Mouse (Mus musculus): ENCODE data around the gene Ndufs1.
"Not testable (repeated sequence)": the region's sequence is repeated elsewhere in the genome, so short reads cannot be mapped to it uniquely, and the experiment has no call there.

The Ndufs1 gene

GRCm38 (mm10) chr1:63182636-63183270 is 6.1 kb upstream of the Ndufs1 start:
- DNase-seq (ENCODE audit: low read depth, low spot score): no peak

- DNase-seq (ENCODE audit: low read depth, low spot score): no peak
Measured at GRCm38 (mm10) chr1:63182212-63182611, 5.6 kb upstream of the Ndufs1 start.

GRCm38 (mm10) chr1:63181480-63181879 is 4.8 kb upstream of the Ndufs1 start:
- DNase-seq (ENCODE audit: low read depth, low spot score): no peak

- peak; percentile 95 for DNase-seq (ENCODE audit: low read depth, low spot score)
Measured at GRCm38 (mm10) chr1:63181019-63181418, 4.4 kb upstream of the Ndufs1 start.

- not testable (repeated sequence) for DNase-seq (ENCODE audit: low read depth, low spot score)
Measured at GRCm38 (mm10) chr1:63180575-63180974, 3.9 kb upstream of the Ndufs1 start.

- DNase-seq (ENCODE audit: low read depth, low spot score): no peak
Measured at GRCm38 (mm10) chr1:63180122-63180521, 3.5 kb upstream of the Ndufs1 start.

- DNase-seq (ENCODE audit: low read depth, low spot score): no peak
Measured at GRCm38 (mm10) chr1:63178308-63178707, 1.7 kb upstream of the Ndufs1 start.

- no peak for DNase-seq (ENCODE audit: low read depth, low spot score)
Measured at GRCm38 (mm10) chr1:63176259-63176603, 402 bp downstream of the Ndufs1 start.

- DNase-seq (ENCODE audit: low read depth, low spot score): no peak
Measured at GRCm38 (mm10) chr1:63175853-63176252, 780 bp downstream of the Ndufs1 start.

GRCm38 (mm10) chr1:63168638-63169037 is 8.0 kb downstream of the Ndufs1 start:
- no peak for DNase-seq (ENCODE audit: low read depth, low spot score)

- DNase-seq (ENCODE audit: low read depth, low spot score): no peak
Measured at GRCm38 (mm10) chr1:63140231-63140630, 36.4 kb downstream of the Ndufs1 start.

GRCm38 (mm10) chr1:63138586-63138985 is 38.0 kb downstream of the Ndufs1 start:
- not testable (repeated sequence) for DNase-seq (ENCODE audit: low read depth, low spot score)

- DNase-seq (ENCODE audit: low read depth, low spot score): no peak
Measured at GRCm38 (mm10) chr1:63137971-63138370, 38.7 kb downstream of the Ndufs1 start.

- no peak for DNase-seq (ENCODE audit: low read depth, low spot score)
Measured at GRCm38 (mm10) chr1:63134530-63134929, 42.1 kb downstream of the Ndufs1 start.

GRCm38 (mm10) chr1:63131766-63132165 is 44.9 kb downstream of the Ndufs1 start:
- DNase-seq (ENCODE audit: low read depth, low spot score): no peak

- DNase-seq (ENCODE audit: low read depth, low spot score): no peak
Measured at GRCm38 (mm10) chr1:63130883-63131282, 45.8 kb downstream of the Ndufs1 start.

- DNase-seq (ENCODE audit: low read depth, low spot score): no peak
Measured at GRCm38 (mm10) chr1:63129857-63130690, 46.6 kb downstream of the Ndufs1 start.

- DNase-seq (ENCODE audit: low read depth, low spot score): no peak
Measured at GRCm38 (mm10) chr1:63129273-63129672, 47.4 kb downstream of the Ndufs1 start.

GRCm38 (mm10) chr1:63126206-63126605 is 50.4 kb downstream of the Ndufs1 start:
- no peak for DNase-seq (ENCODE audit: low read depth, low spot score)

GRCm38 (mm10) chr1:63123823-63124450 is 52.7 kb downstream of the Ndufs1 start:
- DNase-seq (ENCODE audit: low read depth, low spot score): no peak

- no peak for DNase-seq (ENCODE audit: low read depth, low spot score)
Measured at GRCm38 (mm10) chr1:63122005-63122404, 54.6 kb downstream of the Ndufs1 start.

- no peak for DNase-seq (ENCODE audit: low read depth, low spot score)
Measured at GRCm38 (mm10) chr1:63120382-63120781, 56.3 kb downstream of the Ndufs1 start.

GRCm38 (mm10) chr1:63119675-63120074 is 57.0 kb downstream of the Ndufs1 start:
- no peak for DNase-seq (ENCODE audit: low read depth, low spot score)

Data from embryo, embryonic 11.5 days (tissue).